Mouse (Mus musculus) testis, adult 2 months (tissue): ENCODE data around the gene Ganc.

Experiments
- CTCF ChIP-seq: fragments of 200-500 bp; IDR thresholded peaks from 2 replicates; pipeline ENCODE4 v1.5.1; 2012; ENCODE audit warnings: low read depth, mild to moderate bottlenecking, inconsistent platforms, low read length, moderate library complexity; ENCODE audit not compliant: control insufficient read depth, insufficient read depth, insufficient replicate concordance
- POLR2A ChIP-seq: fragments of 200-500 bp; IDR thresholded peaks from 2 replicates; pipeline ENCODE4 v1.6.1; 2012; ENCODE audit warnings: low read depth, mild to moderate bottlenecking, inconsistent platforms, low read length, moderate library complexity; ENCODE audit not compliant: control insufficient read depth

DNA sequence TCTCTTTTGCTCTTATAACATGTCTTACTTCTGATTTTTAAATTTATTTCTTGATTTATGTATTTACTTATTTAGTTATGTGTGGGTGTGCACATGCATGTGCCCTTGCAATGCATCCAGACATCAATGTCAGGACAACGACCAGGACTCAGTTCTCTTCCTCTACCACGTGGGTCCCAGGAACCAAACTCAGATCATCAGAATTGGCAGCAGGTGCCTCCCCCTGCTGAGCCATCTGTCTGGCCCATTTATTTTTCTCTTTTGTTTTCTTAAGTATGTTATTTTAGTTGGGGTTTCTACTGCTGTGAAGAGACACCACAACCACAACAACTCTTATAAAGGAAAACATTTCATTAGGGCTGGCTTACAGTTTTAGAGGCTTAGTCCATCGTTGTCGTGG lies 67.2 kb downstream of the Ganc start:
- TF ChIP-seq POLR2A (no peak), CTCF (no peak)
